Mouse (Mus musculus) heart, embryonic 15.5 days (tissue): ENCODE measurements around the gene Dnmt3c. TPM values are rescaled to one million over a fixed set of nuclear protein-coding genes. Genes with fewer than 3 reads are reported as not detected.
"Not testable (repeated sequence)": the region's sequence is repeated elsewhere in the genome, so short reads cannot be mapped to it uniquely, and the experiment has no call there.

Source experiments
- ATAC-seq: fragments of 200-750 bp; cut with Nextera tagmentation; replicated peaks from 2 replicates; pipeline ENCODE4 v1.8.0; 2017; ENCODE audit warnings: low read depth, moderate TSS enrichment; ENCODE audit not compliant: insufficient number of reproducible peaks, insufficient read depth, low FRiP score
- H3K27ac ChIP-seq: fragments of 300-500 bp; sonication (generic); 2 replicates; pipeline ENCODE4 v1.5.1; 2015; ENCODE audit warnings: mild to moderate bottlenecking, inconsistent platforms
- H3K27me3 ChIP-seq: fragments of 300-500 bp; sonication (generic); 2 replicates; pipeline ENCODE4 v1.6.1; 2015; ENCODE audit warnings: inconsistent platforms
- H3K36me3 ChIP-seq: fragments of 300-500 bp; sonication (generic); 2 replicates; pipeline ENCODE4 v1.6.1; 2015; ENCODE audit warnings: mild to moderate bottlenecking, inconsistent platforms
- H3K4me1 ChIP-seq: fragments of 300-500 bp; sonication (generic); replicated peaks from 2 replicates; pipeline ENCODE4 v1.6.1; 2015; ENCODE audit warnings: inconsistent platforms
- H3K4me2 ChIP-seq: fragments of 300-500 bp; sonication (generic); 2 replicates; pipeline ENCODE4 v1.6.1; 2015; ENCODE audit warnings: inconsistent platforms, mild to moderate bottlenecking, moderate library complexity
- H3K4me3 ChIP-seq: fragments of 300-500 bp; sonication (generic); 2 replicates; pipeline ENCODE4 v1.5.1; 2015; ENCODE audit warnings: mild to moderate bottlenecking, inconsistent platforms
- H3K9ac ChIP-seq: fragments of 300-500 bp; sonication (generic); 2 replicates; pipeline ENCODE4 v1.6.1; 2015; ENCODE audit warnings: mild to moderate bottlenecking, inconsistent platforms
- H3K9me3 ChIP-seq: fragments of 300-500 bp; sonication (generic); replicated peaks from 2 replicates; pipeline ENCODE4 v1.6.1; 2016; ENCODE audit warnings: inconsistent platforms
- WGBS: fragments of 180-500 bp; shearing (Covaris S2); methylation state at CpG from one replicate; pipeline ENCODE4 v1.1.7; 2015; ENCODE audit warnings: mixed read lengths; 5-methylcytosine and 5-hydroxymethylcytosine counted together
- polyA plus RNA-seq: library from polyadenylated mRNA; unstranded; fragments of >200 nt; fragmentation: Nextera tagmentation; extraction: Ambion mirVana; gene quantifications from 2 replicates; pipeline ENCODE4 v1.2.1, GENCODE M21; 2015

Dnmt3c gene
- polyA plus RNA-seq: not detected in 2 replicates

GRCm38 (mm10) chr2:153696352-153696751 lies at the start of gene Dnmt3c:
Gene Dnmt3c (plus strand): TSS chr2:153696652.
- no peaks in the 10 kb centered on the region for H3K9me3 ChIP-seq
- no peak within 1 kb of the TSS for H3K27ac ChIP-seq
- ATAC-seq: no peak
- H3K36me3 ChIP-seq: no peaks in the 10 kb centered on the region
- no peak within 1 kb of the TSS for H3K9ac ChIP-seq
- H3K4me2 ChIP-seq: no peak within 1 kb of the TSS
- no peaks in the 10 kb centered on the region for H3K4me1 ChIP-seq
- H3K4me3 ChIP-seq: no peak within 1 kb of the TSS
- no peaks in the 10 kb centered on the region for H3K27me3 ChIP-seq

- peak overlapping the region; percentile 84 for H3K4me3 ChIP-seq
- peak overlapping the region; percentile 83 for H3K9ac ChIP-seq
- H3K4me1 ChIP-seq: peaks cover 14% of the 10 kb centered on the region
- H3K36me3 ChIP-seq: no peaks in the 10 kb centered on the region
- WGBS: 26% methylated on average over 14 of the region's 14 CpGs
- no peak for ATAC-seq
- H3K9me3 ChIP-seq: no peaks in the 10 kb centered on the region
- no peak overlapping the region for H3K27ac ChIP-seq
- H3K4me2 ChIP-seq: peak overlapping the region; percentile 97
- 0 out of 2 replicates have a peak, but pooled peaks cover 4% of the 10 kb centered on the region for H3K27me3 ChIP-seq
Measured at GRCm38 (mm10) chr2:153648773-153649297, 47.6 kb upstream of the Dnmt3c start.

- Histone ChIP-seq H3K4me1 (peaks cover 14% of the 10 kb centered on the region), H3K4me2 (peak within 1 kb of the TSS; percentile 97), H3K4me3 (peak within 1 kb of the TSS; percentile 84), H3K9ac (peak within 1 kb of the TSS; percentile 83), H3K27me3 (0 out of 2 replicates have a peak, but pooled peaks cover 4% of the 10 kb centered on the region), H3K27ac (0 out of 2 replicates have a peak within 1 kb of the TSS, but pooled peaks have one; percentile 36), H3K9me3 (no peaks in the 10 kb centered on the region), H3K36me3 (no peaks in the 10 kb centered on the region)
- ATAC-seq: peak; percentile 83
- WGBS: under 1% methylated on average over 84 of the region's 93 CpGs
Measured at GRCm38 (mm10) chr2:153649298-153650013, 47.0 kb upstream of the Dnmt3c start, which contains the start of gene Dnmt3b. Gene Dnmt3b (plus strand): TSS chr2:153649450.

GRCm38 (mm10) chr2:153650014-153650687 lies 46.3 kb upstream of the Dnmt3c start:
- H3K4me3 ChIP-seq: peak overlapping the region; percentile 84
- peak overlapping the region; percentile 83 for H3K9ac ChIP-seq
- no peak for ATAC-seq
- WGBS: 6% methylated on average over 28 of the region's 28 CpGs
- no peaks in the 10 kb centered on the region for H3K36me3 ChIP-seq
- H3K9me3 ChIP-seq: no peaks in the 10 kb centered on the region
- H3K27ac ChIP-seq: no peak overlapping the region
- H3K4me1 ChIP-seq: peaks cover 14% of the 10 kb centered on the region
- H3K4me2 ChIP-seq: peak overlapping the region; percentile 97
- H3K27me3 ChIP-seq: 0 out of 2 replicates have a peak, but pooled peaks cover 4% of the 10 kb centered on the region

GRCm38 (mm10) chr2:153651681-153652080 lies 44.8 kb upstream of the Dnmt3c start:
- H3K9ac ChIP-seq: no peak overlapping the region
- no peaks in the 10 kb centered on the region for H3K9me3 ChIP-seq
- 0 out of 2 replicates have a peak, but pooled peaks cover 4% of the 10 kb centered on the region for H3K27me3 ChIP-seq
- H3K4me1 ChIP-seq: peaks cover 14% of the 10 kb centered on the region
- H3K4me2 ChIP-seq: no peak overlapping the region
- no peak overlapping the region for H3K4me3 ChIP-seq
- no peaks in the 10 kb centered on the region; the same call in 1 of the 2 replicates for H3K36me3 ChIP-seq
- 57% methylated on average over 3 of the region's 3 CpGs for WGBS
- no peak for ATAC-seq
- H3K27ac ChIP-seq: no peak overlapping the region

GRCm38 (mm10) chr2:153657659-153658058 lies 38.8 kb upstream of the Dnmt3c start:
- not testable (repeated sequence) for H3K9ac ChIP-seq, H3K36me3 ChIP-seq, H3K4me2 ChIP-seq, ATAC-seq, H3K27me3 ChIP-seq, H3K4me3 ChIP-seq, H3K4me1 ChIP-seq, H3K27ac ChIP-seq, H3K9me3 ChIP-seq
- WGBS: 82% methylated on average over 8 of the region's 8 CpGs

- no peak overlapping the region for H3K4me3 ChIP-seq
- 38% methylated on average over 3 of the region's 3 CpGs for WGBS
- no peak overlapping the region for H3K4me2 ChIP-seq
- H3K9ac ChIP-seq: no peak overlapping the region
- H3K9me3 ChIP-seq: no peaks in the 10 kb centered on the region
- no peak overlapping the region for H3K27ac ChIP-seq
- no peaks in the 10 kb centered on the region; the same call in 1 of the 2 replicates for H3K4me1 ChIP-seq
- H3K27me3 ChIP-seq: no peaks in the 10 kb centered on the region
- no peaks in the 10 kb centered on the region; the same call in 1 of the 2 replicates for H3K36me3 ChIP-seq
- no peak for ATAC-seq
Measured at GRCm38 (mm10) chr2:153660616-153661015, 35.8 kb upstream of the Dnmt3c start.

GRCm38 (mm10) chr2:153665401-153665800 lies 31.1 kb upstream of the Dnmt3c start:
- Histone ChIP-seq H3K4me1 (0 out of 2 replicates have a peak, but pooled peaks cover 5% of the 10 kb centered on the region), H3K27me3 (no peaks in the 10 kb centered on the region), H3K9ac (no peak overlapping the region), H3K27ac (no peak overlapping the region), H3K36me3 (no peaks in the 10 kb centered on the region), H3K4me3 (no peak overlapping the region), H3K4me2 (no peak overlapping the region), H3K9me3 (no peaks in the 10 kb centered on the region)
- no peak for ATAC-seq
- 83% methylated on average over 7 of the region's 7 CpGs for WGBS

- H3K36me3 ChIP-seq: no peaks in the 10 kb centered on the region; the same call in 1 of the 2 replicates
- no peak overlapping the region for H3K27ac ChIP-seq
- 64% methylated on average over 7 of the region's 7 CpGs for WGBS
- no peaks in the 10 kb centered on the region for H3K27me3 ChIP-seq
- ATAC-seq: no peak
- H3K4me2 ChIP-seq: no peak overlapping the region
- no peak overlapping the region for H3K4me3 ChIP-seq
- H3K4me1 ChIP-seq: 0 out of 2 replicates have a peak, but pooled peaks cover 5% of the 10 kb centered on the region
- no peaks in the 10 kb centered on the region for H3K9me3 ChIP-seq
- H3K9ac ChIP-seq: no peak overlapping the region
Measured at GRCm38 (mm10) chr2:153668754-153669376, 27.6 kb upstream of the Dnmt3c start.

- no peaks in the 10 kb centered on the region for H3K27me3 ChIP-seq
- H3K36me3 ChIP-seq: no peaks in the 10 kb centered on the region; the same call in 1 of the 2 replicates
- H3K27ac ChIP-seq: no peak overlapping the region
- no peak overlapping the region for H3K4me2 ChIP-seq
- H3K4me3 ChIP-seq: no peak overlapping the region
- WGBS: 38% methylated on average over 5 of the region's 5 CpGs
- no peaks in the 10 kb centered on the region for H3K9me3 ChIP-seq
- no peak overlapping the region for H3K9ac ChIP-seq
- no peak for ATAC-seq
- H3K4me1 ChIP-seq: 0 out of 2 replicates have a peak, but pooled peaks cover 5% of the 10 kb centered on the region
Measured at GRCm38 (mm10) chr2:153670111-153670510, 26.3 kb upstream of the Dnmt3c start.

GRCm38 (mm10) chr2:153672619-153673018 lies 23.8 kb upstream of the Dnmt3c start:
- Histone ChIP-seq H3K9me3 (no peaks in the 10 kb centered on the region), H3K9ac (no peak overlapping the region), H3K27ac (no peak overlapping the region), H3K4me3 (no peak overlapping the region), H3K4me1 (0 out of 2 replicates have a peak, but pooled peaks cover 5% of the 10 kb centered on the region), H3K36me3 (no peaks in the 10 kb centered on the region; the same call in 1 of the 2 replicates), H3K4me2 (no peak overlapping the region), H3K27me3 (no peaks in the 10 kb centered on the region)
- ATAC-seq: no peak
- WGBS: 73% methylated on average over 2 of the region's 2 CpGs
